Mouse (Mus musculus): Measurements from ENCODE around the gene Ccdc43. TPM values are rescaled to one million over a fixed set of nuclear protein-coding genes. Genes with fewer than 3 reads are reported as not detected.

The Ccdc43 gene
- polyA plus RNA-seq (2017; shearing (Covaris generic)): 10 to 100 TPM; 30.5 to 31.8 TPM

DNA sequence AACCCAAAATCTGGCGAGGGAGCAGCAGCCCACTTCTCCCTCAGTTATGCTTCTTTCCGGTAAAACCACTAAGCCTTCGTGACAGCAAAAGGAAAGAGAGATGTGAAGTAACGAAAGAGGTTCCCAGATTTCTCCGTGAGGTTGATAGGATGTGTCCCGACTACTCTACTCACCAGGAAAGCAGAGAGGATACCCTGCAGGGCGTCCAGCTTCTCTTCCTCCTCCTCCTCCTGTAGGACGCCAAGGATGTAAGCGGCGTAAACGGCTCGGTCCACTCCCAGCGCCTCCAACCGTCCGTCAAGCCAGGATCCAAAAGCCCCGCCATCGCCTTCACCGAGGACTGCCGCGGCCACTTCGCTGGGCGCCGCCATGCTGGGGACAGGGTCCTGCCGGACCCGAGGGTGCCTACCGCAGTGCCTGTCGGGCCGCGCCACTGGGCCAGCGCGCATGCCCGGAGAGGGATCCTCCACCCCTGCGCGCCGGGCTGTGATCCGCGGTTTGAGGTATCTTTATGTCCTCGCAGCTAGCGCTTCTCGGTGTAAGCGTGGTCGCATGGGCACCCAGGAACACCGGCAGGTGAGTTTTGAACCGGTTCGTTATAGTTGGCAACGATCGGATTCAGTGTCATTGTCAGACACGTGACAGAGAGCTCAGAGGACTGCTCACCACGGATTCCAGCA is at the start of gene Ccdc43:
Gene Ccdc43 (minus strand): TSS at position 445 of the 680 bp plus-strand sequence.

DNA sequence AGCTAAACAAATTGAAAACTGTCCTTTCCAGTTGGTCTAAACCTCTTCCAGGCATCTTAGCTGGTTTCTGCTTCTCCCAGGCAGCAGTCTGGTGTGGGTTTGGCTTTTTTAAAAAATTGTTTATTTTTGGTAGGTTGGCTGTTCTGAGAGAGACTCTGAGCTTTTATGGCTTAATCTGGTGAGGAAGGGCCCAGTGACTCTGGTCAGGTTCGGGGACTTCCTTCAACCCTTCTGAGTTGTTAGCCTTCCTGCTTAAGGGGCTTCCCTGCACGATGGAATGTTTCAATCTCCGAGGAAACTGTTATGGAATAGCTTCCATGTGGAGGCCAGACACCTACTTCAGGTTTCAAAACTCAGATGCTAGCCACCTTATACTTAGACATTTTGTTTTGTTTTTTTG is 34.2 kb downstream of the Ccdc43 start, which contains the start of gene Meioc:
Gene Meioc (plus strand): TSS at position 301 of the 400 bp plus-strand sequence.

Other genes starting within 250 kb of the Ccdc43 start
- 1 to 10 TPM in 1 of 2 experiments, not detected in 1; 1.4 TPM for gene Itga2b, start 227.7 kb downstream of the Ccdc43 start, polyA plus RNA-seq (2017; shearing (Covaris generic))
- 10 to 100 TPM; 55.5 to 64.2 TPM for gene Gpatch8, start 141.4 kb downstream of the Ccdc43 start, polyA plus RNA-seq (2017; shearing (Covaris generic))
- gene Gm11627, start 118.3 kb downstream of the Ccdc43 start, polyA plus RNA-seq (2017; shearing (Covaris generic)): under 1 TPM in 1 of 2 experiments, not detected in 1; 0.84 TPM
- gene Fzd2, start 93.4 kb downstream of the Ccdc43 start, polyA plus RNA-seq (2017; shearing (Covaris generic)): under 1 TPM in 1 of 2 experiments, not detected in 1; 0.15 TPM
- not detected for gene Meioc, start 34.1 kb downstream of the Ccdc43 start, polyA plus RNA-seq (2017; shearing (Covaris generic))
- 1 to 10 TPM in 1 of 2 experiments, not detected in 1; 2.0 TPM for gene Adam11, start 63.7 kb upstream of the Ccdc43 start, polyA plus RNA-seq (2017; shearing (Covaris generic))
- under 1 TPM in 1 of 2 experiments, not detected in 1; 0.28 TPM for gene Gjc1, start 121.9 kb upstream of the Ccdc43 start, polyA plus RNA-seq (2017; shearing (Covaris generic))
- gene Higd1b, start 138.1 kb upstream of the Ccdc43 start, polyA plus RNA-seq (2017; shearing (Covaris generic)): under 1 TPM in 1 of 2 experiments, not detected in 1; 0.66 TPM
- gene Eftud2, start 183.2 kb upstream of the Ccdc43 start, polyA plus RNA-seq (2017; shearing (Covaris generic)): 100 to 1,000 TPM; 147 to 173 TPM
- not detected for gene Ccdc103, start 183.4 kb upstream of the Ccdc43 start, polyA plus RNA-seq (2017; shearing (Covaris generic))
- gene Fam187a, start 187.4 kb upstream of the Ccdc43 start, polyA plus RNA-seq (2017; shearing (Covaris generic)): not detected
- under 1 TPM; 0.08 to 0.28 TPM for gene Gfap, start 203.1 kb upstream of the Ccdc43 start, polyA plus RNA-seq (2017; shearing (Covaris generic))
- gene Kif18b, start 227.3 kb upstream of the Ccdc43 start, polyA plus RNA-seq (2017; shearing (Covaris generic)): 1 to 10 TPM in 1 of 2 experiments, under 1 TPM in 1; 0.83 to 1.1 TPM
- not detected for gene C1ql1, start 248.9 kb upstream of the Ccdc43 start, polyA plus RNA-seq (2017; shearing (Covaris generic))